Mouse (Mus musculus) MEL (cell line): ENCODE data around the gene Kif6. TPM values are rescaled to one million over a fixed set of nuclear protein-coding genes. Genes with fewer than 3 reads are reported as not detected.

Source experiments
- DNase-seq: peaks from one replicate; pipeline ENCODE4 v3.0.0; 2011; ENCODE audit warnings: low read depth, low spot score
- H3K27ac ChIP-seq: 2 replicates; pipeline ENCODE4 v1.5.1; 2012; ENCODE audit warnings: low read depth, mild to moderate bottlenecking, control low read depth, low read length, moderate library complexity; ENCODE audit not compliant: control insufficient read depth
- H3K27me3 ChIP-seq, 2 experiments: fragments of 150-350 bp in 1 of 2; sonication (generic) in 1 of 2; 2 replicates each; pipeline ENCODE4 v1.6.1; 2012; ENCODE audit warnings: low read length in 2 of 2, mild to moderate bottlenecking in 2 of 2, improper control_type of control experiment in 1 of 2, moderate library complexity in 1 of 2; ENCODE audit not compliant: insufficient read depth in 2 of 2, control insufficient read depth in 1 of 2
- H3K36me3 ChIP-seq, 2 experiments: 2 replicates each; pipeline ENCODE4 v1.6.1; 2012 to 2014; ENCODE audit warnings: low read length in 2 of 2, improper control_type of control experiment in 1 of 2, inconsistent platforms in 1 of 2, mild to moderate bottlenecking in 1 of 2; ENCODE audit not compliant: insufficient read depth in 2 of 2, control insufficient read depth in 1 of 2
- H3K4me1 ChIP-seq, 2 experiments: fragments of 150-350 bp in 1 of 2; sonication (generic) in 1 of 2; 2 replicates each; pipeline ENCODE4 v1.6.1; 2012; ENCODE audit warnings: low read length in 2 of 2, improper control_type of control experiment in 1 of 2, mild to moderate bottlenecking in 1 of 2; ENCODE audit not compliant: insufficient read depth in 2 of 2, control insufficient read depth in 1 of 2
- H3K4me3 ChIP-seq, 2 experiments: fragments of 150-350 bp in 1 of 2; sonication (generic) in 1 of 2; 2 replicates each; pipeline ENCODE4 v1.5.1; 2012; ENCODE audit warnings: low read depth in 2 of 2, low read length in 2 of 2, mild to moderate bottlenecking in 2 of 2, moderate library complexity in 2 of 2, control low read depth in 1 of 2, improper control_type of control experiment in 1 of 2; ENCODE audit not compliant: control insufficient read depth in 1 of 2, insufficient read depth in 1 of 2
- H3K79me2 ChIP-seq: 2 replicates; pipeline ENCODE4 v1.6.1; 2012; ENCODE audit warnings: mild to moderate bottlenecking, low read length, moderate library complexity; ENCODE audit not compliant: control insufficient read depth, poor library complexity, insufficient read depth
- H3K9ac ChIP-seq: 2 replicates; pipeline ENCODE4 v1.6.1; 2012; ENCODE audit warnings: low read depth, mild to moderate bottlenecking, control low read depth, low read length, moderate library complexity; ENCODE audit not compliant: control insufficient read depth, poor library complexity, severe bottlenecking
- H3K9me3 ChIP-seq: fragments of 150-350 bp; sonication (generic); replicated peaks from 2 replicates; pipeline ENCODE4 v1.6.1; 2012; ENCODE audit warnings: mild to moderate bottlenecking, low read length, improper control_type of control experiment, moderate library complexity; ENCODE audit not compliant: insufficient read depth
- CHD1 ChIP-seq: IDR thresholded peaks from 2 replicates; pipeline ENCODE4 v1.6.1; 2012; ENCODE audit warnings: low read depth, mild to moderate bottlenecking, inconsistent platforms, low read length, improper control_type of control experiment
- CHD2 ChIP-seq: IDR thresholded peaks from 2 replicates; pipeline ENCODE4 v1.6.1; 2011; ENCODE audit warnings: low read length, improper control_type of control experiment
- CTCF ChIP-seq, 3 experiments: IDR thresholded peaks in 2 of 3; conservative IDR thresholded peaks in 1 of 3; 2 replicates each; pipeline ENCODE4 v1.5.1; 2011 to 2012; ENCODE audit warnings: low read length in 3 of 3, low read depth in 2 of 3, mild to moderate bottlenecking in 2 of 3, improper control_type of control experiment in 1 of 3, inconsistent platforms in 1 of 3, mixed read lengths in 1 of 3, moderate library complexity in 1 of 3; ENCODE audit not compliant: control insufficient read depth in 1 of 3, insufficient read depth in 1 of 3, poor library complexity in 1 of 3, severe bottlenecking in 1 of 3
- GABPA ChIP-seq: IDR thresholded peaks from 2 replicates; pipeline ENCODE4 v1.6.1; 2012; ENCODE audit warnings: low read depth, mild to moderate bottlenecking, inconsistent platforms, low read length, improper control_type of control experiment, moderate library complexity
- GATA1 ChIP-seq: IDR thresholded peaks from 2 replicates; pipeline ENCODE4 v1.6.1; 2011; ENCODE audit warnings: low read depth, low read length, improper control_type of control experiment
- HCFC1 ChIP-seq: IDR thresholded peaks from 2 replicates; pipeline ENCODE4 v1.6.1; 2012; ENCODE audit warnings: low read depth, mild to moderate bottlenecking, inconsistent platforms, low read length, improper control_type of control experiment, moderate library complexity
- KAT2A ChIP-seq: conservative IDR thresholded peaks from 2 replicates; pipeline ENCODE4 v1.6.1; 2012; ENCODE audit warnings: low read depth, low read length, improper control_type of control experiment, inconsistent platforms
- MAX ChIP-seq: IDR thresholded peaks from 2 replicates; pipeline ENCODE4 v1.6.1; 2011; ENCODE audit warnings: low read length, improper control_type of control experiment
- MAZ ChIP-seq: IDR thresholded peaks from 2 replicates; pipeline ENCODE4 v1.6.1; 2012; ENCODE audit warnings: low read depth, mild to moderate bottlenecking, inconsistent platforms, low read length, improper control_type of control experiment
- MXI1 ChIP-seq: IDR thresholded peaks from 2 replicates; pipeline ENCODE4 v1.6.1; 2011; ENCODE audit warnings: mild to moderate bottlenecking, low read depth, low read length, improper control_type of control experiment
- MYB ChIP-seq: IDR thresholded peaks from 2 replicates; pipeline ENCODE4 v1.6.1; 2011; ENCODE audit warnings: mild to moderate bottlenecking, low read depth, low read length, improper control_type of control experiment
- MYC ChIP-seq: IDR thresholded peaks from 2 replicates; pipeline ENCODE4 v1.6.1; 2011; ENCODE audit warnings: low read depth, mild to moderate bottlenecking, low read length, improper control_type of control experiment, moderate library complexity
- NELFE ChIP-seq: IDR thresholded peaks from 2 replicates; pipeline ENCODE4 v1.6.1; 2011; ENCODE audit warnings: low read depth, low read length, improper control_type of control experiment
- NRF1 ChIP-seq: IDR thresholded peaks from 2 replicates; pipeline ENCODE4 v1.6.1; 2014; ENCODE audit warnings: low read depth, mild to moderate bottlenecking, inconsistent platforms, low read length, improper control_type of control experiment, moderate library complexity; ENCODE audit not compliant: poor library complexity, insufficient read depth, severe bottlenecking
- POLR2A ChIP-seq, 2 experiments: IDR thresholded peaks; 2 replicates each; pipeline ENCODE4 v1.6.1; 2011 to 2012; ENCODE audit warnings: low read length in 2 of 2, mild to moderate bottlenecking in 2 of 2, control low read depth in 1 of 2, improper control_type of control experiment in 1 of 2, low read depth in 1 of 2, moderate library complexity in 1 of 2; ENCODE audit not compliant: control insufficient read depth in 1 of 2, insufficient read depth in 1 of 2, poor library complexity in 1 of 2
- POLR2AphosphoS2 ChIP-seq: IDR thresholded peaks from 2 replicates; pipeline ENCODE4 v1.6.1; 2011; ENCODE audit warnings: low read length, improper control_type of control experiment
- POLR2AphosphoS5 ChIP-seq: IDR thresholded peaks from 2 replicates; pipeline ENCODE4 v1.6.1; 2012; ENCODE audit warnings: low read depth, borderline replicate concordance, mild to moderate bottlenecking, inconsistent platforms, low read length, moderate library complexity, mixed read lengths
- RAD21 ChIP-seq: IDR thresholded peaks from 2 replicates; pipeline ENCODE4 v1.6.1; 2011; ENCODE audit warnings: mild to moderate bottlenecking, low read depth, low read length, improper control_type of control experiment
- SMC3 ChIP-seq: IDR thresholded peaks from 2 replicates; pipeline ENCODE4 v1.6.1; 2011; ENCODE audit warnings: low read depth, low read length, improper control_type of control experiment
- UBTF ChIP-seq: IDR thresholded peaks from 2 replicates; pipeline ENCODE4 v1.6.1; 2012; ENCODE audit warnings: low read depth, mild to moderate bottlenecking, inconsistent platforms, low read length, improper control_type of control experiment, moderate library complexity, borderline replicate concordance; ENCODE audit not compliant: insufficient read depth
- USF1 ChIP-seq: IDR thresholded peaks from 2 replicates; pipeline ENCODE4 v1.6.1; 2014; ENCODE audit warnings: low read depth, mild to moderate bottlenecking, inconsistent platforms, low read length, improper control_type of control experiment, moderate library complexity
- USF2 ChIP-seq, 2 experiments: IDR thresholded peaks; 2 replicates each; pipeline ENCODE4 v1.6.1; 2011 to 2012; ENCODE audit warnings: improper control_type of control experiment in 2 of 2, low read length in 2 of 2, borderline replicate concordance in 1 of 2, inconsistent platforms in 1 of 2, low read depth in 1 of 2, mild to moderate bottlenecking in 1 of 2; ENCODE audit not compliant: insufficient read depth in 1 of 2
- ZC3H11A ChIP-seq: IDR thresholded peaks from 2 replicates; pipeline ENCODE4 v1.6.1; 2012; ENCODE audit warnings: low read depth, mild to moderate bottlenecking, inconsistent platforms, low read length, improper control_type of control experiment
- ZNF384 ChIP-seq: IDR thresholded peaks from 2 replicates; pipeline ENCODE4 v1.6.1; 2012; ENCODE audit warnings: low read depth, mild to moderate bottlenecking, inconsistent platforms, low read length, improper control_type of control experiment
- polyA plus RNA-seq, 2 experiments: library from polyadenylated mRNA; stranded (reverse) in 1 of 2; unstranded in 1 of 2; fragments of >175 nt in 1 of 2; fragments of >200 nt in 1 of 2; gene quantifications; 2 replicates each; pipeline versions ENCODE4 v1.2.1 to v1.2.4; 2012; ENCODE audit warnings: low replicate concordance in 2 of 2, low read depth in 1 of 2; ENCODE audit not compliant: insufficient read length in 2 of 2, insufficient read depth in 1 of 2, missing spikeins in 1 of 2
- total RNA-seq: library from RNA; depleted of rRNA; stranded (reverse); fragments of 300-350 nt; gene quantifications from 2 replicates; pipeline ENCODE4 v1.2.3, GENCODE M21; 2012

The Kif6 gene
- total and polyA plus RNA-seq, 3 experiments, result not detected

DNA sequence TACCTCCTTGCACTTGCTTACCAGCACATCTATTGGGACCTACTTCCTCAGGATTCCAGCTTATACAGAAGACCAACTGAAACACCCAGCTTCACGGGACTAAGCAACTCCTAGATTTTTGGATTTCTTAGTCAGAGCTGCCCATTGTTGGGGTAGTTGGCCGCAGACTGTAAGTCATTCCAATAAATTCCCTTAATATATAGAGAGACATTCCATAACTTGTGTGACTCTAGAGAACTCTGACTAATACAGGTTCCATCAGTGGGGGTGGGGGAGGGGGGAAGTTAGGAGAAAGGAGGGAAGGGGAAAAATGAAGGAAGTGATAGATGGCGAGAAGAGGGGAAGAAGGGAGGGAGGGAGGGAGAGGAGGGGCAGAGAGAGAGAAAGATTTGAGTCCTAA, 181.2 kb downstream of the Kif6 start:
- Histone ChIP-seq H3K9me3 (no peaks in the 10 kb centered on the region), H3K4me3 (no peak overlapping the region), H3K9ac (no peak overlapping the region)
- TF ChIP-seq GABPA, result no peak
- TF ChIP-seq NELFE, result no peak
- no peak for TF ChIP-seq USF2 (IDR thresholded peaks at IDR 0.05; ENCODE audit: borderline replicate concordance in 1 of 2, insufficient read depth in 1 of 2, low read depth in 1 of 2, low read length in 2 of 2)
- no peak for TF ChIP-seq POLR2AphosphoS5
- TF ChIP-seq UBTF, result no peak
- no peak for TF ChIP-seq NRF1
- no peak for TF ChIP-seq CTCF (IDR thresholded peaks at IDR 0.05 in 2 of 3, conservative IDR thresholded peaks at IDR 0.05 in 1 of 3; ENCODE audit: control insufficient read depth in 1 of 3, insufficient read depth in 1 of 3, low read depth in 2 of 3, low read length in 3 of 3, poor library complexity in 1 of 3, severe bottlenecking in 1 of 3)
- TF ChIP-seq SMC3, result no peak
- TF ChIP-seq POLR2AphosphoS2, result no peak
- no peak for TF ChIP-seq MYB
- no peak for TF ChIP-seq KAT2A
- TF ChIP-seq HCFC1, result no peak
- TF ChIP-seq, all 39 proteins: peak for 0
- DNase-seq, result no peak
- Histone ChIP-seq H3K27me3 (no peaks in the 10 kb centered on the region), H3K27ac (no peak overlapping the region), H3K36me3 (no peaks in the 10 kb centered on the region), H3K79me2 (no peaks in the 10 kb centered on the region), H3K4me1 (no peaks in the 10 kb centered on the region)

DNA sequence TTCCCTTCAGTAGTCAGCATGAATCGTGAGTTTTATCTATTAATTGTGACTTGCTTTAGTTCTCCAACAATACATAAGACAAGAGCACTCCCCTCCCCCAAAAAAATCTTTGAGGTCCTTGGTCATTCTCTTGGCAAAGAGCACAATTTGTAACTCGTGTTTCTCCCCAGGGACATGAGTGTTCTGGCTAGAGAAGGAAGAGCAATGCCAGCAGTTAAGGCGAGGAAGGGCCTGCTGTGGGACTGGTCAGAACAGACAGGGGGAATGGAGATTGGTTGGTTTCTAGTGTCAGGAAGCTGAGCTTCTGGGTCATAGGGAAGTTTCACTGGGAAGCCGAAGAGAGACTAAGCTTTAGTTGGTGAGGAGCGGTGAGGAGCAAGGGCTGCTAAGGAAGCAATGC, 184.2 kb downstream of the Kif6 start:
- no peak for DNase-seq
- Histone ChIP-seq H3K9me3 (no peaks in the 10 kb centered on the region), H3K27me3 (no peaks in the 10 kb centered on the region), H3K36me3 (no peaks in the 10 kb centered on the region), H3K9ac (no peak overlapping the region)
- TF ChIP-seq ZC3H11A, result no peak
- no peak for TF ChIP-seq POLR2AphosphoS5
- no peak for TF ChIP-seq GABPA
- TF ChIP-seq MAX, result no peak
- no peak for TF ChIP-seq MXI1
- no peak for TF ChIP-seq CHD1
- no peak for TF ChIP-seq POLR2AphosphoS2
- no peak for TF ChIP-seq USF1
- TF ChIP-seq GATA1, result no peak
- no peak for TF ChIP-seq CHD2
- no peak for TF ChIP-seq ZNF384
- no peak for TF ChIP-seq POLR2A (IDR thresholded peaks at IDR 0.05; ENCODE audit: control insufficient read depth in 1 of 2, insufficient read depth in 1 of 2, low read depth in 1 of 2, low read length in 2 of 2, poor library complexity in 1 of 2)
- no peak for TF ChIP-seq MAZ
- no peak for TF ChIP-seq UBTF
- TF ChIP-seq KAT2A, result no peak
- TF ChIP-seq MYC, result no peak
- TF ChIP-seq RAD21, result no peak
- TF ChIP-seq, all 39 proteins: peak for 0
- no peaks in the 10 kb centered on the region for H3K4me1 ChIP-seq
- no peak overlapping the region for H3K4me3 ChIP-seq
- H3K79me2 ChIP-seq, result no peaks in the 10 kb centered on the region
- H3K27ac ChIP-seq, result no peak overlapping the region
